Mouse (Mus musculus) T-cell, adult 66 days (primary cell): ENCODE data around the gene Kmt5a. TPM values are rescaled to one million over a fixed set of nuclear protein-coding genes. Genes with fewer than 3 reads are reported as not detected.

Experiments
- total RNA-seq, 2 experiments: library from RNA; stranded (reverse); gene quantifications; 3 replicates in 1 of 2; 4 replicates in 1 of 2; pipeline ENCODE4 v1.2.4; 2023

Kmt5a gene
- total RNA-seq: 10 to 100 TPM; 50.5 to 53.2 TPM

GRCm38 (mm10) chr5:124439447-124440093, at the start of gene Kmt5a:
Gene Kmt5a (plus strand): TSS chr5:124439930.

DNA sequence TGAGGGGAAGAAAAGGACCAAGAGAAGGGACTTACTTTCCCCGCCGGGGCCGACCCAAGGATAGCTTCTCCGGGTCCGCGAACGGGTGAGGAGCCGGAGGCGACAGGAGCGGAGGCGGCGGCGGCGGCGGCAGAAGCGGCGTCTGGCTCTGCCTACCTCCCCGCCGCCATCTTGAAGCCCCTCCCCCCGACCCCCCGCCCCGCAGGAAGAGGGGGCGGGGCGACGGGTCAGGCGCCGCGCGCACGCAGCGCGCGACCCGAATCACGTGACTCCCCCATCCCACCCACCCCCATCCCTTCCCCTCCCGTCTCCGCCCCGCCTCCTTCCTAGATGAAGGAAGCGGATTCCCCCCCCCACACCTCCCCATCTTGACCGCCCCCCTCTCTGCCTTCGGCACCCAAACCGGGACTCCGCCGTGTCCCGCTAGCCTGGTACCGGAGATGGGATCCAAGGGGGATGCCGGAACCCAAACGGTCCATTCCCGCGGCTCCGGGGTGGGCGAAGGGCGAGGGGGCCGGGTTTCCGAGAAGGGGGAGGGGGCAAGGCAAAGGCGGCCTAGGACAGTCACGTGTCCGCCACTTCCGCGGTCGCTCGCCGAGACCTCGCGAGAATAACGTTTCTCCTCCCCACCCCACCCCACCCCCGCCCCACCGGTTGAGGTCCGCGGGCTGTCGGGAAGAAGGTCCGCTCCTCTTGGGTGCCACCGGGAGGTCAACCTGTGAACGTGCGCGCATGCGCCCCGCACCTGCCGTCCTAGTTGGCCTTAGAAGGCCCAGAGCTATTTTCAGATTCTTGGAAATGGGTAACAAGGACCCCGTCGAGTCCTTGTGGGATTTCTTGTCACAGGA, 14.1 kb upstream of the Kmt5a start, which contains the start of gene Sbno1:
Sbno1 (minus strand) TSS at position 590 of the 848 bp plus-strand sequence.

DNA sequence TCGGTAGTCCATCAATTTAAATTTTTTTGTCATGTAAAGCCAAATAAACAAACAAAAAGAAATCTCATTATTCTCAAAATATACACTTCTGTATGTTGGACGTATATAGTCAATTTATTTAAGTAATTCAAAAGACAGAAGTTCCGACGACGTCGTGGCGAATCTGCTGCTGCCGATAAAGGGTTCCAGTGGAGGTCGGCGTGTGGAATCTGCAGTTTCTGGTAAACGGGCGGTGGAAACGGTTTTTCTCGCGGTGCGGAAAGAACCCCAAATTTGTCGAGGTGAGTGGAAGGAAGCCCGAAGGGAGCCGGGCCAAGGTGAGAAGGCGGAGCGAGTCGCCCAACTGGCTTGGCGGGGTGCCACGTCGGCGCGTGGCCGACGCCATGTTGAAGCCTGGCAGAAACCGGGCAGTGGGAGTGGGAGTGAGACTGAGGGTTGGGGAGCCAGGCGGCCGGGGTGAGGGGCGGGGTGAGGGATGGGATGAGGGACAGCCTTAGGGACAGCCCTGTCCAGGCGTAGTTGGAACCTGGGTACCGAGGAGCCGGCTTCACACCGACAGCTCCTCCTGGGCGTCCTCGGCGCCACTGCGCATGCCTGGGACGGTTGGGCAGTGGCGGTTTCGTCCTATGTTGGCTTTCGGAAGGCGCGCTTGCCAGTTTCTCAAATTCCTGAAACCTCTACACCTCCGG, 43.4 kb downstream of the Kmt5a start, which contains the start of gene Snrnp35:
Snrnp35 (plus strand) TSS at position 169 of the 689 bp plus-strand sequence.

Other genes starting within 250 kb of the Kmt5a start
- gene Pitpnm2, start 190.2 kb upstream of the Kmt5a start, total RNA-seq: 100 to 1,000 TPM in 1 of 2 experiments, 10 to 100 TPM in 1; 97.1 to 109 TPM
- gene Mphosph9, start 112.0 kb upstream of the Kmt5a start, total RNA-seq: 10 to 100 TPM; 37.7 to 44.2 TPM
- 1 to 10 TPM; 5.7 to 8.0 TPM for gene 2810006K23Rik, start 111.8 kb upstream of the Kmt5a start, total RNA-seq
- 10 to 100 TPM; 76.8 to 78.6 TPM for gene Cdk2ap1, start 76.8 kb upstream of the Kmt5a start, total RNA-seq
- gene Sbno1, start 13.9 kb upstream of the Kmt5a start, total RNA-seq: 100 to 1,000 TPM; 171 to 184 TPM
- 10 to 100 TPM; 23.9 to 29.5 TPM for gene Rilpl2, start 38.4 kb downstream of the Kmt5a start, total RNA-seq
- gene Snrnp35, start 43.2 kb downstream of the Kmt5a start, total RNA-seq: 10 to 100 TPM in 1 of 2 experiments, 1 to 10 TPM in 1; 8.4 to 11.6 TPM
- gene Rilpl1, start 91.5 kb downstream of the Kmt5a start, total RNA-seq: 1 to 10 TPM; 2.0 to 3.4 TPM
- 100 to 1,000 TPM; 137 to 156 TPM for gene Tmed2, start 100.8 kb downstream of the Kmt5a start, total RNA-seq
- gene Ddx55, start 112.9 kb downstream of the Kmt5a start, total RNA-seq: 10 to 100 TPM; 43.0 to 44.5 TPM
- 10 to 100 TPM; 32.0 to 34.5 TPM for gene Eif2b1, start 139.2 kb downstream of the Kmt5a start, total RNA-seq
- 10 to 100 TPM; 30.3 to 33.9 TPM for gene Gtf2h3, start 139.2 kb downstream of the Kmt5a start, total RNA-seq
- 10 to 100 TPM; 83.2 to 83.7 TPM for gene Atp6v0a2, start 188.6 kb downstream of the Kmt5a start, total RNA-seq